Mouse (Mus musculus): ENCODE data around the gene Gpr141.
"Not testable (repeated sequence)": the region's sequence is repeated elsewhere in the genome, so short reads cannot be mapped to it uniquely, and the experiment has no call there.

The Gpr141 gene

DNA sequence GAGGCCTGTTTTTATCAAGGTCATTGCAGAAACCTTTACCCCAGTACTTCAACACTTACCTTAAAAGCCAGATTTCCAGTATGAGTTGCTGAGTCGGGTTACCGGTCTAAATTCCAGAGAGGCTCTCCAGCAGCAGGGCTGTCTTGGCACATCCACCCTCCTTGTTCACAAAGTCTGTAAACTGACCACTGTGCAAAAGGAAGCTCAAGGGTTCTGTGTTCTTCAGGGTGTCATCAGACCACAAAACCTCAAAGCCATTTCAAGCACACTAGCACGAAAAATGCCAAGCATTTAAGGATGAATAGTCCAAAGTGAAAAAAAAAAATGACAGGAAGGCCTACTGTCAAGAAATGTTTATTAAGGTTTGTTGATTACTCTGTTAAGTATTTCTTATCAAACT lies at the start of gene Gpr141:
TSS of gene Gpr141 (minus strand) at position 187 of the 400 bp plus-strand sequence.
- no peak for DNase-seq (ENCODE audit: low spot score in 2 of 2)

DNA sequence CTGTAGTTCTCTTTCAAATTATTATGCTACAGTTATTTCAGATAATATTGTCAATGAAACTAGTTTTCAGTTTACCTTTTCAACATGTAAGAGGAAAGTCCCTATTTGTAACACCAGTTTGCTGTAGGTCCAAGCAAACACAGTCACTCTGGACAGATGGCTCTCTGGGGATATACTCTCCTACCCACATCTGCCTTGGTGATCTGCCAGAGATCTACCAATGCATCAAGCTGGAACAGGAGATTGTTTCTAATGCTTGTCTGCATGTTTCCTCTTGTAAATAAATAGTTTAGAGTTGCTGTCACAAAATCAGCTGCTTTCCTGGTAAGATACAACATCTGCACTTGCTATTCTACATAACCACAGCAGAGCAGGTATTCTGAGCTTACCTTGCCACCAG lies 40.2 kb upstream of the Gpr141 start:
- DNase-seq (ENCODE audit: low spot score in 2 of 2): no peak

DNA sequence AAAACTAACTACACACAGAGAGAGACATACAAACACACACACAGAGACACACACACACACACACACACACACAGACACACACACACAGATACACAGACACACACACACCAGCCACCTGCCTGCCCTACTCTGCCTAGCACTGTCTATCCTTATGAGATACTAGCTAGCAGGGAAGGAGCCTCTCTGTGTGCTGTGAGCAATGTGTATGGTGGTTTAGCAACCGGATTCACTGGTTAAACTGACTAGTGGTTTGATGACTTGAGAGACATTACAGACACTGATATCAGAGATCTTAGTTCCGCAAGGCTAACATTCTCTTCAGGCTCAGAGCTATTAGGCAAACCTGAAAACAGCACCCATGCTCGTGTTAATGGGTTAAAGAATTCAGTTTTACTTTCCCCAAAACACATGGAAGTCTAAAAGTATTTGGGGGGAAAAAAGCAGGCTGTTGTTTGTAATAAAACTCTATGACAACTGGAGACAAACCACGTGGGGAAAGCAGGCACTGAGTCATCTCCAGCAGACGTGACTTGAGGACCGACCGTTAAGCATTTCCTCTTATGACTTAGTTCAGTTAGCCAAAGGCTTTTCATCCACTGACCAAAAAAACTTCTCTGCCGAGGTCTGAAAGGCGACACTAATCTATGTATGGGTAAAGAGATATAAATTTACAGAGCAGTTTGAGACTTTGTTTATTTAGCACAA lies 30.7 kb upstream of the Gpr141 start:
- DNase-seq (ENCODE audit: low spot score in 2 of 2): no peak

DNA sequence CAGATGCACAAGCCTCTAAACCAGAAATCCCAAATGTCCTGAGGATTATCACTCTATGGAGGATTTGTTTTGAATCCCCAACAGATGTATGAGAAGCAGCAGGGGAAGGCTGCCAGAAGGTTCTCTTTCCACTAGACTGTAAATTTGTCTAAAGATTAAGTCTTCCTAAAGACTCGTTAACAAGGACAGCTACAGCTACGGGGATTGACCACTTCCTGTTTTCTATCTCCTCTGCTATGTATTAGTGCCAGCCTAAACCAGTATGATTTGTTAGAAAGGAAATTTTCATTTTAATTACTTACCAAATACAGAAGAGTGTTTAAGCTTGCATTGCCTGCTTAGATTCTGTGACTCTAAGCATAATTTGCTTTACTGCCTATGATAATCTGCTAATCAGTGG lies 30.0 kb upstream of the Gpr141 start:
- DNase-seq (ENCODE audit: low spot score in 2 of 2): no peak

- no peak for DNase-seq (ENCODE audit: low spot score in 2 of 2)
Observed at GRCm38 (mm10) chr13:19843448-19843847, 19.4 kb upstream of the Gpr141 start.

GRCm38 (mm10) chr13:19842707-19843106 lies 18.6 kb upstream of the Gpr141 start:
- DNase-seq (ENCODE audit: low spot score in 2 of 2): no peak

GRCm38 (mm10) chr13:19841615-19842014 lies 17.6 kb upstream of the Gpr141 start:
- no peak for DNase-seq (ENCODE audit: low spot score in 2 of 2)

- no peak for DNase-seq (ENCODE audit: low spot score in 2 of 2)
Observed at GRCm38 (mm10) chr13:19840206-19840605, 16.1 kb upstream of the Gpr141 start.

DNA sequence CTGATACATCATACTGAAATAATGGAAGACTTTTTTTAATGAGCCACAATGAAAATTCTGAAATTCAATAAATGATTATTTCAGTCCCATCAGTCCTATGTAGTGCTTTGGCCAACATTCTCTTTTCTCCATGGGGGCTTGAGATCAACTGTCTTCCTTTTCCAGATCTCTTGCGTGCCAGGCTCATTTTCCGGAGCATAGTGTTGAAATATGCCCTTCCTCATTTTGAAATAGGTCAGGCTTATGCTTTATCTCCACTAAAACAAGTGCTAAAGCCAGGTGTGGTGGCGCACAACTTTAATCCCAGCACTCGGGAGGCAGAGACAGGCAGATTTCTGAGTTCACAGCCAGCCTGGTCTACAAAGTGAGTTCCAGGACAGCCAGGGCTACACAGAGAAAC lies 6.5 kb upstream of the Gpr141 start:
- DNase-seq (ENCODE audit: low spot score in 2 of 2): no peak

DNA sequence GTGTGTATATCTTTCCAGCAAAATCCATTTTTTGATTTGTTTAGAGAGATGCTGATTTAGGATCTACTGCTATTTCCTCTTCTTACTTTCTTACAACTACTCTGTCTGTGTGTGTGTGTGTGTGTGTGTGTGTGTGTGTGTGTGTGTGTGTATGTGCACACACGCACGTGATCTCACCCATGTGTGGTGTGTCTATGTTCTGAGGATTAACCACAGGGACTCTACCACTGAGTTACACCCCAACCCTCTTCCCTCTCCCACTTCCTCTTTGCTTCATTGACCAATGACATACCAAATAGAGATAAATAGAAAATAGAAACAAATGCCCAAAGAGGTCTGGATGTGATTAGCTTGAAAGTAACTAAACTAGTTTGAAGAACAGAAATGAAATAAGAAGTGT lies 4.0 kb upstream of the Gpr141 start:
- no peak for DNase-seq (ENCODE audit: low spot score in 2 of 2)

- DNase-seq (ENCODE audit: low spot score in 2 of 2): no peak
Observed at GRCm38 (mm10) chr13:19821639-19822038, 2.4 kb downstream of the Gpr141 start.

- DNase-seq (ENCODE audit: low spot score in 2 of 2): no peak
Observed at GRCm38 (mm10) chr13:19819926-19820325, 4.1 kb downstream of the Gpr141 start.

DNA sequence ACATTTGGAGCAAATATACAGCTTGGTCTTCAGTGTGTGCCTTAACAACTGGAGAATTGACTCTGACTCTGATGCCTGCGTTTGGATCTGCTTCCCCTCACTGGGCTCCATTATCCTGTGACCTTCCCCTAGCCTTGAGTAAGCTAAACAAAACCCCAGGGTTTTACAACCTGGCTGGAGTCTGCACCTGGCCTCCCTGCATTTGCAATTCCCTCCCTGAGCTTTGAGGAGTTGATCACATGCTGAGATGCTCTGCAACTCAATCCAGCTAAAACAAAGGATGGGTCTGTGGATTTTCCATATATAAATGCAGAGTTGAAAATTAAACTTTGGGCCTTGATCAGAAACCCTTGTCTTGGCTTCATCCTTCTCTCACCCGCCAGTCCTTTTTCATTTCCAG lies 4.8 kb downstream of the Gpr141 start:
- no peak for DNase-seq (ENCODE audit: low spot score in 2 of 2)

GRCm38 (mm10) chr13:19794942-19795341 lies 29.1 kb downstream of the Gpr141 start:
- no peak for DNase-seq (ENCODE audit: low spot score in 2 of 2)

- DNase-seq (ENCODE audit: low spot score in 2 of 2): no peak
Observed at GRCm38 (mm10) chr13:19794486-19794885, 29.6 kb downstream of the Gpr141 start.

DNA sequence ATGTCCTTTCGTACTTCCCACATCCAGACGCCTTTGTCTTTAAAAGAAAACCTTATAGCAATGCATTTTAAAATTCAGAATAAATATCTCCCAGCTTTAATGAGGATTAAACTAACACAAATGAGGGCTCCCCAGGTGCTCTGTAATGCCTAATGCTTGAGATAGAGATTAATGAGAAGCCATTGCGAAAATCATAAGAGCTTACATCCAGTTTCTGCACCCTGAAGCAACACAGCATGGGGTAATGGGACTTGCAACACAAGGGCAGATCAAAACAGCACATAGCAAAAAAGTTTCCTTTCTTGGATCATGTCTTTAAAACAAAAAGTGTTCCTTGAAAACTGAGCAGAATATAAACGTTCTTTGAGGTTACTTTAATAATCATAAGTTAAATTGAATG lies 30.3 kb downstream of the Gpr141 start:
- DNase-seq (ENCODE audit: low spot score in 2 of 2): no peak

DNA sequence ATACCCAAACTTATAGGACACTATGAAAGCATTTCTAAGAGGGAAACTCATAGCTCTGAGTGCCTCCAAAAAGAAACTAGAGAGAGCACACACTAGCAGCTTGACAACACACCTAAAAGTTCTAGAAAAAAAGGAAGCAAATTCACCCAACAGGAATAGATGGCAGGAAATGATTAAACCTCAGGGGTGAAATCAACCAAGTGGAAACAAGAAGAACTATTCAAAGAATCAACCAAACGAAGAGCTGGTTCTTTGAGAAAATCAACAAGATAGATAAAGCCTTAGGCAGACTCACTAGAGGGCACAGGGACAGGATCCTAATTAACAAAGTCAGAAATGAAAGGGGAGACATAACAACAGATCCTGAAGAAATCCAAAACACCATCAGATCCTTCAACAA lies 36.1 kb downstream of the Gpr141 start:
- not testable (repeated sequence) for DNase-seq (ENCODE audit: low spot score in 2 of 2)

- no peak for DNase-seq (ENCODE audit: low spot score in 2 of 2)
Observed at GRCm38 (mm10) chr13:19770163-19770562, 53.9 kb downstream of the Gpr141 start.

- no peak for DNase-seq (ENCODE audit: low spot score in 2 of 2)
Observed at GRCm38 (mm10) chr13:19767202-19767601, 56.9 kb downstream of the Gpr141 start.

DNA sequence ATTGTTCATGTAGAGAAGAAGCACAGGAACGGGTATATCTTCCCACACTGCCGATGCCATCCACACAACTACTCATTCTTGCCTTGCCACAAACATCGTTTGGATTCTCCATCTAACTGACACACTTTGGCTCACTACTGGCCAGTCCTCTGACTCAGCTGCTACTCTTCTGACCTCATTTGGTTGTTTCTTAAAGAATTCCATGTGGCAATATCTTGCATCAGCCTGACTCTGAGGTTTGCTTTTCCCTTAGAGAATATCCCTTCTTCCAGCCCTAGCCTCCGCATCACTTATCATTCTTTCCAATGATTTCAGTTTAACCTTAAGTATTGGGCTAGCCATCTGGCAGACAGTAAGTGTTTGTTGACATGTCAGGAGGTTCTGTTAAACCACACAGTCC lies 59.8 kb downstream of the Gpr141 start:
- no peak for DNase-seq (ENCODE audit: low spot score in 2 of 2)

DNA sequence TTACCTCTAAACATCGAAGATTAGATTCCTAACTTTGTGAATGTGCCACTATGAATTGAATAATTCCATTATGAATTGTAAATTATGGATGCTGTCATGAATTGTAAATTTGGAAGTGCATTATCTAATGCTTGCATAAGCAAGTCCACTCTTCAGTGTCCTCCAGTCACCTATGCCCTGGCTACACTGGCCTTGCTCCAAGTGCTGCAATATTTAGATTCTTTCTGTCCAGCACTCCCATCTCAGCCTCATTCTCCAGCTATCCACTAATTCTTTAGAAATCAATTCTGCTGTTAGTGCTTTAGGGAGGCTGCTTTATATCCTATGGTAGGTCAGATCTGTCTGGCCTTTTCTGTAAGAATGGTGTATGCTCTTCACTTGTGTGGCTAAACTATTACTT lies 60.8 kb downstream of the Gpr141 start:
- DNase-seq (ENCODE audit: low spot score in 2 of 2): no peak

DNA sequence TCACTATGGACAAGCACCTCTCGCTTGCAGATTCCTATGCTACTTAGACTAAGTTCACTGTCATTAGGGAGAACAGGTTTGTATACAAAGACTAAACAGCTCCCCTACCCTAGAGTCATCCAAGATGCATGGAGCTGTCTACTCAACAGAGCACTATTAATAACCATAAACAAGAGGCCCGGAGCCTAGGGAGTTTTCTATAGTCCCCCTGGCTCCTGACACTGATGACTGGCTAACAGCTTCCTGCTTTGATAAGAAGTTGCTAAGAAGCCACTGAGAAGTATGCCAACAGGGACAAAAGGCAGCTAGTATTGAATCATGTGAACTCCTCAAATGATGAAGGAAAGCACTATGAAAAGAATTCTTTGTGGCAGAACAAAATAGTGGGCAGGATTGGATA lies 78.3 kb downstream of the Gpr141 start:
- no peak for DNase-seq (ENCODE audit: low spot score in 2 of 2)

- DNase-seq (ENCODE audit: low spot score in 2 of 2): no peak
Observed at GRCm38 (mm10) chr13:19744536-19744935, 79.5 kb downstream of the Gpr141 start.

DNA sequence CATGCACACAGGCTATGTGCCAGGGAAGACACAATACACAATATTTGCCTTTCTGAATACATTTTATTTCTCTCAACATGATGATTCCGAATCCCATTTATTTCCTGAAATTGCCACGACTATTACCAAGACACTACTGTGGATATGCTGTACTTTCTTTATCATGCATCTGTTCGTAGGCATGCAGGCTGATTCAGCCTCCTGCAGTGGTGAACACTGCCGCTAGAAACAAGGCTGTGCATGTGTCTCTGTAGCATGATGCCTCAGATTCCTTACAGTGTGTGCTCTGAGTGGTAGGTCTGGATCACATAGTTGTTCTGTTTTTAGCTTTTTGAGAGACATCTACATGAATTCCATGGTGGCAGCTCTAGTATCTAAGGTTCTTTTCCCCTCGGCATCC lies 89.5 kb downstream of the Gpr141 start:
- DNase-seq (ENCODE audit: low spot score in 2 of 2): no peak
